Mouse (Mus musculus) kidney, postnatal 10 days (tissue): ENCODE data around the gene Lexm.
A peak's percentile ranks its signal among the peaks of the same experiment; 100 is the strongest.

ENCODE experiments used
- DNase-seq: peaks from one replicate; pipeline ENCODE4 v3.0.0; 2021; ENCODE audit warnings: mixed read lengths

Lexm gene

GRCm38 (mm10) chr4:106617056-106617455 lies at the start of gene Lexm:
Lexm (minus strand) TSS chr4:106617241.
- DNase-seq = peak; percentile 37

- no peak for DNase-seq
Measured at GRCm38 (mm10) chr4:106666546-106666945, 49.5 kb upstream of the Lexm start.

GRCm38 (mm10) chr4:106665673-106666072 lies 48.6 kb upstream of the Lexm start:
- no peak for DNase-seq

- DNase-seq = peak; percentile 22
Measured at GRCm38 (mm10) chr4:106665269-106665668, 48.2 kb upstream of the Lexm start.

- DNase-seq = peak; percentile 60
Measured at GRCm38 (mm10) chr4:106664697-106665096, 47.7 kb upstream of the Lexm start.

- DNase-seq = no peak
Measured at GRCm38 (mm10) chr4:106663956-106664470, 47.0 kb upstream of the Lexm start.

GRCm38 (mm10) chr4:106655681-106656080 lies 38.6 kb upstream of the Lexm start:
- no peak for DNase-seq

- no peak for DNase-seq
Measured at GRCm38 (mm10) chr4:106653051-106653450, 36.0 kb upstream of the Lexm start.

- no peak for DNase-seq
Measured at GRCm38 (mm10) chr4:106652546-106652945, 35.5 kb upstream of the Lexm start.

- peak; percentile 98 for DNase-seq
Measured at GRCm38 (mm10) chr4:106650833-106651527, 33.9 kb upstream of the Lexm start, which contains the start of gene Pars2. Pars2 (plus strand) TSS chr4:106651069.

GRCm38 (mm10) chr4:106647137-106647536 lies 30.1 kb upstream of the Lexm start:
- no peak for DNase-seq

GRCm38 (mm10) chr4:106645797-106646196 lies 28.8 kb upstream of the Lexm start:
- no peak for DNase-seq

GRCm38 (mm10) chr4:106644218-106644610 lies 27.2 kb upstream of the Lexm start:
- DNase-seq = no peak

GRCm38 (mm10) chr4:106643483-106644217 lies 26.6 kb upstream of the Lexm start:
- peak; percentile 70 for DNase-seq

GRCm38 (mm10) chr4:106634086-106634479 lies 17.0 kb upstream of the Lexm start:
- DNase-seq = no peak

GRCm38 (mm10) chr4:106633281-106634085 lies 16.4 kb upstream of the Lexm start:
- DNase-seq = peak; percentile 46

- DNase-seq = no peak
Measured at GRCm38 (mm10) chr4:106632313-106632712, 15.3 kb upstream of the Lexm start.

- DNase-seq = peak; percentile 81
Measured at GRCm38 (mm10) chr4:106630333-106631220, 13.5 kb upstream of the Lexm start.

- DNase-seq = peak; percentile 28
Measured at GRCm38 (mm10) chr4:106629374-106629773, 12.3 kb upstream of the Lexm start.

- peak; percentile 63 for DNase-seq
Measured at GRCm38 (mm10) chr4:106628650-106629360, 11.8 kb upstream of the Lexm start.

- DNase-seq = no peak
Measured at GRCm38 (mm10) chr4:106627809-106628208, 10.8 kb upstream of the Lexm start.
